Mouse (Mus musculus): ENCODE results near the gene Notum.

- TF ChIP-seq POLR2A (IDR thresholded peaks at IDR 0.05; ENCODE audit: low read depth, low read length) (no peak), CTCF (conservative IDR thresholded peaks at IDR 0.05; ENCODE audit: insufficient read depth, insufficient read length, low read depth, low read length) (no peak)
Observed at GRCm38 (mm10) chr11:120631726-120632448, 29.1 kb downstream of the Notum start.

All from kidney, adult 2 months (tissue).